Mouse (Mus musculus): ENCODE measurements at regions not wholly inside any gene's neighbourhood (a gene's known extent, or its start where the extent isn't known, plus 50 kb on each side); places are given as distances from the start of the nearest gene placed in this dataset.

DNA sequence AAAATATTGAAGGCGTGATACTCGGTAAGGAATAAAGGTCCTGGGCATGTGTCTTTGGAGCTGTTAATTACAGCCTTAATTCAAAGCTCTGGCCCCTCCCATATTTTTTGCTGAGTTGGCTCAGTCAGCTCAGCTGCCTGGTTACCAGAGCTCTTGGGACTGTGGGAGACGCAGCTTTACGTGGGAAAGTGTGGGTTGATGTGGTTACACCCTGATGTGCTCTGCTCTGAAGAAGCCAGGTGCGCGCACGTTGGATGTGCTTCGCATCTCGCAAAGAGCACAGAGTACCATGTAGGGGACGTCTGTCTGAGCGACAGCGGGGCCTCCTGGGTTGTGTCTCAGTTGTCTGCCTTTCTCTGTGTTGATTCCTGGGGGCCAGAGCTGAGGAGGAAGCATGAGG is 254.8 kb downstream of the Foxo1 start:
- no peak for DNase-seq (ENCODE audit: extremely low read depth, insufficient read length, low spot score)

DNA sequence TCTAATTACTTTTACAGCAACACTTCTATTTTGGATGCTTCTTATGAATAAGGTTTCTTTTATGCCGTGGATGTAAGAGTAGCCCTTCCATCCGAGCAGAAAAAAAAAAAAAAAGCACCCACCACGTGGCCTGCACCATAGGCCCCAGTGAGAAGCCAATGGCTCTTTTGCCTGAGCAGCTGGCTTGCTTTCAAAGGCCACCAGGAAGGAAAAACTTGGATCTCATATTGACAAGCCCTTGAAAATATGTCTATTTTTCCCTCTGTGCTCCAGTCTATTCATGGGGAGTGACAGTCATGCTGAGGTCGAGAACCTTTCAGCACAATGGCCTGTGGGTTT is 252.4 kb downstream of the Foxo1 start:
- DNase-seq (ENCODE audit: extremely low read depth, insufficient read length, low spot score), result no peak

DNA sequence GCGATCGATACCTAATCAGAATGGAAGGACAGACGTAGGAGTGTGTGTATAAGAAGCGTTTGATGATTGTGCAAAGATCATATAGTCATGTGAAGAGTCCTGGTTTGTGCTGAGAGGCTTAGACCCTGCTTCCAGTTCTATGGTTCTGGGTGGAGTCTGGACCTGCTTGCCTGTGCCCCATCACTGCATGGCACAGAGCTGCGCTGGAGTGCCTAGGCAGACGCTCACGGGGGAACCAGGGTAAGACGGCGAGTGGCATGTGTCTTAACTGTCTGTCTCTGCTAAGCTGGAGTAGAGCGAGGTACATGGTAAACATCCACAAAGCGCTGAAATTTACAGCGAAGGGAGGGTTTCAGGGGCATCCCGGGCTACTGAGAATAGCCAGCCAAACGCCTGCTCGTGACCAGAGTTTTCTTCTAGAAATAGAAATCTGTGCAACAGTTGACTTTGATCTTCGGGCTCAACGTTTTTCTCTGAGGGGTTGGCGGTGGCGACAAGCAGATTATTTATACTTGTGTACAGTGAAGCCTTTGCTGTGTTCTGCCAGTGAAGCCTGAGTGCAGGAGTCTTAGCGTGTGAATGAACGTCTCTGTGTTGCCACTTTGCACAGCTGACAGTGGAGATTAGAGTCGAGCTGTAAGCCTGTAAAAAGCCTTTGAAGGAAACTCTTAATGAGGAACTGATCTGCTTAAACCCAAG is 251.9 kb downstream of the Foxo1 start:
- no peak for DNase-seq (ENCODE audit: extremely low read depth, insufficient read length, low spot score)

DNA sequence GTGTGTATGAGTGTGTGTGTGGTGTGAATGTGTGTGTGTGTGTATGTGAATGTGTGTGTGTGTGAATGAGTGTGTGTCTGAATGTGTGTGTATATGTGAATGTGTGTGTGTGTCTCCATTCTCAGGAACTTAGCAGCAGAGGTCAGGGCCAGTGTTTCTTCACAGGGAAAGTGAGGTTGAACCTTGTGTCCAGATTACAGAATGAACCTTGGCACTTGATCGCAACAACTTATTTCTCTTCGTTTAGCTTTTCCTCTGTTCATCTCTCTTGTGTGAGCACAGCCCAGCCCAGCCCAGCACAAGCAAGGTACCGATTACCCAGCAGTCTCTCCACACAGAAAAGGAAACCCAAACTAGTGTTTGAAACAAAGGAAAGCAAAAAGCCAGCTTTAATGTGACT is 249.7 kb downstream of the Foxo1 start:
- no peak for DNase-seq (ENCODE audit: extremely low read depth, insufficient read length, low spot score)

DNA sequence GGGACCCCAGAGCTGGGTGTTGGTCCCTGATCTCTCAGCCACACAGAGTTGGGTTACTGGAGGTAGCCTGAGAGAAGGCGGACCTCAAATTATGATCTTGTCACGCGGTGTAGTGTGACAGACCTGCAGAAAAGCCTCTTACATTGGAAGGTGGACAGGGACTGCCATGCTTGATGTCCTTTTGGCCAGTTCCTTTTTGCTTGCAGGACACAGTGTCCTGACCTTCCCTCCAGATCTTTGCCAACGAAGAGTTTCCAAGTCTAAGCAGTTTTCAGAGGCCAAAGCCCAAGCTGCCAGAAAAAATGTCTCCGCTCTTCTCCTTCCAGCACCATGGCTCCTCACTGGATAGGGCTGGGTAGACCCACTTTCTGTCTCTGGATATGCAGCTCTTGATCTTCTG is 248.6 kb downstream of the Foxo1 start:
- DNase-seq (ENCODE audit: extremely low read depth, insufficient read length, low spot score), result no peak

GRCm38 (mm10) chr3:52512761-52513160 is 244.6 kb downstream of the Foxo1 start:
- DNase-seq (ENCODE audit: extremely low read depth, insufficient read length, low spot score), result no peak

DNA sequence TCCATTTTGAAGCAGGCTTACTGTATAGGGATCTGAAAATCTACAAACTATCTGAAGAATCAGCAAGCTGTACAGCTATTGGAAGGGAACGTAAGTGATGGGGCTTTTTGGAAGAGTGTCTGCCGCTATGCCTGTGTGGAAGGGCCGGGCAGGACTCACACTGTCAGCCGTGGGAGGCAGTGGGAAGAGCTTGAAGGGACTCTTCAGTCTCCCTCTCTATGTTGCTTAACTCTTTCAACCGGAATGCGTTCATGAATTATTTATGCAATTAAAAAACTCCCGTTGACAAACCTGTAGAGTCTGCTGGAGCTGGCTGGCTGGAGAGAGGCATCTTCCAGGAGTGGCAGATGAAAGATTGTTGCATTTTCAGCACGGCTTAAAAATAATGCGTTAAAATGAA is 243.4 kb downstream of the Foxo1 start:
- no peak for DNase-seq (ENCODE audit: extremely low read depth, insufficient read length, low spot score)

DNA sequence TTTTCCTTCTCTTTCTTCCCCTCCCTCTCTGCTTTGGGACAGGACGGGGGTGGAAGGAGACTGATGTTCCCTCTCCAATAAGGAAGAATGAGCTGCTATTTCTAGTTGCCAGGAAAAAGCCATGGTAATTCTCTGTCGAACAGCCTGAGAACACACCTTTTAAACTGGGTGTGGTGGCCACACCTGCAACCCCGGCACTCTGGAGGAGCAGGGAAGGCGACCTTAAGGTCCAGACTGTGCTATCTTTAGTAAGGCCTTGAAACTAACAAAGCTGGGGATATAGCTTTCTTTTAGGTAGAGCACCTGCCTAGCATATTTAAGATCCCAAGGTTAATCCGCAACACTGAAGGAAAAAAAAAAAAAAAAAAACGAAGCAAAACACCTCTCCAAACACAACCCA is 242.7 kb downstream of the Foxo1 start:
- DNase-seq (ENCODE audit: extremely low read depth, insufficient read length, low spot score), result no peak

DNA sequence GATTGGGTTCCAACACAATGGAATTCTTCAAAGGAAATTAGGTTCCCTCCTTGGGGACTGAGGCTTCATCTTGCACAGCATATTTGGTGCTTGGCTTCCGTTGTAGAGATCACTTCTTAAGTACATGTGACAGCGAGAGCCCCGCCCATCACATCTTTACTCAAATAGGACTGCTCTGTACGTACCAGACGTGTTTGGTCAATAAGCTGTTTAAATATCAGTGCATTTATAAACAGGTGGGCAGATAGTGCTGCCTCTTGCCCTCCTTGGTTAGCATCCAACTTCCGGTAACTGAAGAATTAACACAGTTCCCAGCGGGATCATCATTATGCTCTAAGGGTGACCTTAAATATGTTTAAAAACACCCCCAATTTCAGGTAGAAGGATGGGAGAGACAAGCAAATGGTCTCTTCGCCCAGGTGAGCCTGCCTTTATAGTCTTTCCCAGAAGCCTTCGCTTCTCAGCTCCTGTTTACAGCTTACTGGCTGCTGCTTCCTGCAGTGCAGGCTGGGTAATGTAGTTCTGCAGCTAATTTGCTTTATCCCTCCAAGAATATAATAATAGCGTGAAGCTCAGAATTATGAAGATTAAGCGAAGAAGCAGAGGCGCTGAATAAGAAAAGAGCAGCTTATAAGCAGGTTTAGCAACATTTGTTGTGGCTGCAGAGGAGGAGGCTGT is 242.1 kb downstream of the Foxo1 start:
- DNase-seq (ENCODE audit: extremely low read depth, insufficient read length, low spot score), result no peak

DNA sequence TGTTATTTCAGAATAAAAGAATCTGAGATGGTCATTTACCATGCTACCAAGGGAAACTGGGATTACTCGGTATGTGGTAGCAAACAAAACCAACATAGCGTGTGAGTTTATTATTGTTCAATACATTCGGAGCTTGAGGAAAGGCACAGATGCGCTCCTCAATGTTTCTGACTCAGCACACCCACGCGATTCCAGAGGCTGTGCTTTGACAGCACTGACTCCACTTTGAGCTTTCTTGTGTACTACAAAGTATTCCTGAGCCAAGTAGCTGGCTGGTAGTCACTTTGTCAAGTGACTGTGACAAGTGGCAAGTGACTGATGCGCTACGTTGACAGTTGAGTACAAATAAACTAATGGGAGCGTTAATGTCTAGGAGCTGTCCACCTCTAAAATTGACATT is 235.8 kb downstream of the Foxo1 start:
- DNase-seq (ENCODE audit: extremely low read depth, insufficient read length, low spot score), result no peak

GRCm38 (mm10) chr3:52502223-52502622 is 234.1 kb downstream of the Foxo1 start:
- DNase-seq (ENCODE audit: extremely low read depth, insufficient read length, low spot score), result no peak

- no peak for DNase-seq (ENCODE audit: extremely low read depth, insufficient read length, low spot score)
Measured at GRCm38 (mm10) chr3:52501614-52502013, 233.5 kb downstream of the Foxo1 start.

GRCm38 (mm10) chr3:52500026-52500425 is 231.9 kb downstream of the Foxo1 start:
- DNase-seq (ENCODE audit: extremely low read depth, insufficient read length, low spot score), result no peak

GRCm38 (mm10) chr3:52499581-52499980 is 231.4 kb downstream of the Foxo1 start:
- no peak for DNase-seq (ENCODE audit: extremely low read depth, insufficient read length, low spot score)

DNA sequence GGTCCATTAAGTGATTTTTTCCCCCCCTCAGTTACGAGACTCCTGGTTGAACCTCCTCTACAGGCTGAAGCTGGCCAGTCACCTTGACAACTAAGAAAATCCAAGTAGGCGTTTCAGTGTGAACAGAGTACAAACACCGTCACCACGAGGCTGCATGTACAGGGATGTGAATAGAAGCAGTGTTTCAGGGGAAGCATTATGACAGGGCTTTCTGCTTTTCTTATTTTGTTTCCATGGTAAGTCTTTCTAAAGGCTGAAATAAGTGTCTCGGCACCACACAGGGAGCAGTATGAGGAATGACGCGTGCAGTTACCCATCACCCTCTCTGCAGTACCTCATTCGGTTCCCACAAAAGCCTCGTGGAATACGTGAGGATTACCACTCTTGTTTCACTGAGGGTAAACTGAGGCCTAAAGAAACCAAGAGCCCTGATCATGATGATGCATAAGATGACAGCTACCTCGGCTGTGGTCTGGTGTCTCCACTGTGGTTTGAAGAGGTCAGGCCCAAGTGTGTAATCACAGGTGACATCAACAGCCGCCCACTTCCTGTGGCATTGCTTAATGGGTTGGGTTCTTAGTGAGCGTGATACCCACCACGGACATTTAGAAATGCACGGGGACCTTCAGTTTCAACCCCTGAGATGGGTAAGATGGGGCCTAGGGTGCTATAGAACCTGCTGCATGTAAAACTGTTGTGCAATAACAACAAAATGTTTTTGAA is 230.5 kb downstream of the Foxo1 start:
- DNase-seq (ENCODE audit: extremely low read depth, insufficient read length, low spot score), result no peak

DNA sequence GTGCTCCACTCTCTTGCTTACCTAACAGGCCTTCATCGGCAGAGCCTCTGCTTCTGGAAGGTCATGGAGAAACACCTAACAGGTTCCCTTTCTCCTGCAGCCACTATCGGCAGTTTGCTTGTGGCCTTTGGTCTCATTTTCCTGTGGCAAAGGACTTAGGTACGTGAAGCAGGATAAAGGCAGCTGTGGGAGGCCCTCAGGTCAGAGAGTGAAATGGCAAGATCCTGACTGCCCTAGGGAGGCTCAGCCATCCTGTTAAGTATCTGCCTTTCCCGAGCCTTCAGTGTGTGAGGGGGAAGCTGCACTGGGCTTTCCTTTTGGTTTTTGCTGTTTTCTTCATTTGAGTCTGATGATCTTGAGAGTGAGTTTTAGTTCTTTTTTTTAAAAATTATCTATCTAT is 228.8 kb downstream of the Foxo1 start:
- no peak for DNase-seq (ENCODE audit: extremely low read depth, insufficient read length, low spot score)

DNA sequence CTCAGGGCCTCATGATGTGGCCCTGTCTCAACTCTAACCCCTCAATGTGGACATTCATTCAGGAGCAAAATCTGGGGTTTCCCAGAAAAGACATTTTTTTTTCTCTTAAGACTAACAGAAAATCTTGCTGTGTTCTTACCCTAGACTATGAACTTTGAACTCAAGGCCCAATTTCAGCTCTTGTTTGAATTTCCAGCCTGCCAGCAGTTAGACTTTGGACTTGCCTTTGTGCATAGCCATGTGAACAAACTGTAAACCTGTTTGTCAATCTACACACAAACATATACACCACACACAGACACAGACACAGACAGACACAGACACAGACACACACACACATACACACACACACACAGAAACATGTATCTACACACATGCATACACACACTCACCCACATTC is 227.3 kb downstream of the Foxo1 start:
- no peak for DNase-seq (ENCODE audit: extremely low read depth, insufficient read length, low spot score)

- DNase-seq (ENCODE audit: extremely low read depth, insufficient read length, low spot score), result no peak
Measured at GRCm38 (mm10) chr3:52494924-52495323, 226.8 kb downstream of the Foxo1 start.

- no peak for DNase-seq (ENCODE audit: extremely low read depth, insufficient read length, low spot score)
Measured at GRCm38 (mm10) chr3:52479186-52479585, 211.1 kb downstream of the Foxo1 start.

DNA sequence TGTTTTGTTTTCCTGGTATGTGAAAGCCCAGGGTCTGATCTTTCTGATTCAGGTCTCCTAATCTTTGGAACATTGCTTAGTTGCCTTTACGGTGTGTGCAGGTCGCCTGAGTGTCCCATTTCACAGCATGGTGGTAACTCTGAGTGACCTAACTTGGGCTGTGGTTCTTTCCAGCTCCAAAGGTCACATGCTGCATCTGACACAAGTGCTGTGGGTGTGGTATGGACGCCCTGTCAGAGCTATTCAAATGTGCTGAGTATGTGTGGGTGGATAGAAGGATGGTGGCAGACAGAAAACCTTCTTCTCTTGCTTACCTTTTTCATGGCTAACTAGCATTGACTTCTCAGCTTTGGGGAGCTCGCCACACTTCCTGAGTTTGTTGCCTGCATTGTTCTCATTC is 201.8 kb downstream of the Foxo1 start:
- DNase-seq (ENCODE audit: extremely low read depth, insufficient read length, low spot score), result no peak

DNA sequence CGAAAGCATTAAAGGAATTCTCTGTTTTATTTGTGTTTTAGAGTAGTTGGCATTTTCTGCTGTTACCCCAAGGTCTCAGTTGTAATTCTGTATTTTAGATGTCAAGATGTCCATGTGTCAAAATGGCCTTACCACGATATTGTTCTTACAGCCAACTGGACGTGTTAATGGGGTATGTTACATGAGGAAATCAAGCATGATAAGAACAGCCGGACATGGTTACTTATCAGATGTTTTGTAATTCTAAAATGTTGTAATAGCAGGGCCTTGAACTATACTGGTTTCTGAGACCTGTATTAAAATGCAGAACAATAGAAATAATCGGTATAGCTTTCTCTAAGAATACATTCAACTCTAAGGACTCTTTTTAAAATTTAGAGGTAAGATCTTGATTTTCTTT is 201.3 kb downstream of the Foxo1 start:
- DNase-seq (ENCODE audit: extremely low read depth, insufficient read length, low spot score), result no peak

GRCm38 (mm10) chr3:52468326-52468725 is 200.2 kb downstream of the Foxo1 start:
- DNase-seq (ENCODE audit: extremely low read depth, insufficient read length, low spot score), result no peak
